Mouse (Mus musculus): Measurements from ENCODE around the gene Slc25a3. TPM values are rescaled to one million over a fixed set of nuclear protein-coding genes. Genes with fewer than 3 reads are reported as not detected.

Slc25a3 gene
- total and polyA plus RNA-seq, 2 experiments = 222 to 371 TPM

DNA sequence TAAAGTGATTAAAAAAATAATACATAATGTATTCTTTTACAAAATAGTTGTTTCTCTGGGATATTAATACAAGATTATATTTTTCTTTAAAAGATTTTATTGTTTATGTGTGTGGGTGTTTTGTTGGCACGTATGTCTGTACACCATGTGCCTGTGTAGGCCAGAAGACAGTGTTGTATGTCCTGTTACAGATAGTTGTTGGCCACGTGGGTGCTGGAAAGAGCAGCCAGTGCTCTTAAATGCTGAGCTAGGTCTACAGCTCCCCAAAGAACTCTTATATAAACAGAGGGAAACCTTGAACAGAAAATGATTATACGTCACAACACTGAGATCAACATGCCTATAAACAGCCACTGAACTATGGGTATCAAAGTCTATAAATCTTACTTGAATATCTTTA is 40.6 kb upstream of the Slc25a3 start:
- no peak overlapping the region for H3K27ac ChIP-seq (replicated peaks; ENCODE audit: insufficient read depth, low read depth, low read length)
- H3K9ac ChIP-seq (ENCODE audit: low read depth, low read length) = no peak overlapping the region
- no peaks in the 10 kb centered on the region for H3K27me3 ChIP-seq (ENCODE audit: control insufficient read depth, insufficient read depth, low read length)
- DNase-seq (ENCODE audit: extremely low read depth, low read depth, low spot score) = no peak
- H3K36me3 ChIP-seq (ENCODE audit: control insufficient read depth, insufficient read depth, low read length) = peaks cover 45% of the 10 kb centered on the region
- WGBS = 62% methylated on average over 3 of the region's 3 CpGs
- peaks cover 2% of the 10 kb centered on the region; the same call in 1 of the 2 replicates for H3K4me1 ChIP-seq (ENCODE audit: control insufficient read depth, insufficient read depth, low read length)
- H3K79me2 ChIP-seq (ENCODE audit: control insufficient read depth, insufficient read depth, low read length) = peaks cover 14% of the 10 kb centered on the region; the same call in 1 of the 2 replicates
- no peak overlapping the region for H3K4me3 ChIP-seq (ENCODE audit: insufficient read depth, low read depth, low read length)
- TF ChIP-seq POLR2A (IDR thresholded peaks at IDR 0.05; ENCODE audit: extremely low read depth, insufficient read depth, low read length) = no peak
- no peak for TF ChIP-seq CTCF (IDR thresholded peaks at IDR 0.05; ENCODE audit: low read depth, low read length)

DNA sequence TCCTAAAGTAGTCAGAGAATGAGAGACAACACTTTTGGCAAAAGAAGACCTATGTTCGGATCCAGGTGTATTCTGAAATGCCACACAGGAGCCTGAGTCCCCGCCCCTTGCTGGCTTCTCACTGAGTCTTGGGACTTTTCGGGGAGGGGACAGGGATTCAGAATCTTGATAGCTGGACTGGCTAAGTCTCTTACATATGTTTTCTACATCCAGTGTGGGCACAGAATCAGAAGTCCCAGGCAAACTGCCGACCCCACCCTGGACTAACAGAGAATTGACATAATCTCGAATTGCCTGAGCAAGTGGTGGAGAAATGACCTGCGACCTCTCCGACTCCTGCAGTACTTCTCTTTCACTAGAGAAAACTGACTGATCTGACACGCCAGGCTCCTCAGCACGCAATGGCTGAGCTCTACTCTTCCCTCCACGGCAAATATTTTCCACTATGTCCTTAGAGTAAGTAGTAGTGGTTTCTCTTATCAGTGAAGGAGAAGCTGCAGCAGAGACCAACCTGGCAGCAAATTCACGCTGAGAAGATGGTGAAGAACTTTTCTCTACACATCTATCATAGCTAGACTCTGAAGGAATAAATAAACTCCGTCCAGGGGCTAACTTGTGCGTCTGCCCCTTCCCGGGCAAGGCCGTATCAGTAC is 38.8 kb upstream of the Slc25a3 start:
- Histone ChIP-seq H3K36me3 (ENCODE audit: control insufficient read depth, insufficient read depth, low read length) (peaks cover 56% of the 10 kb centered on the region), H3K27ac (replicated peaks; ENCODE audit: insufficient read depth, low read depth, low read length) (no peak overlapping the region)

DNA sequence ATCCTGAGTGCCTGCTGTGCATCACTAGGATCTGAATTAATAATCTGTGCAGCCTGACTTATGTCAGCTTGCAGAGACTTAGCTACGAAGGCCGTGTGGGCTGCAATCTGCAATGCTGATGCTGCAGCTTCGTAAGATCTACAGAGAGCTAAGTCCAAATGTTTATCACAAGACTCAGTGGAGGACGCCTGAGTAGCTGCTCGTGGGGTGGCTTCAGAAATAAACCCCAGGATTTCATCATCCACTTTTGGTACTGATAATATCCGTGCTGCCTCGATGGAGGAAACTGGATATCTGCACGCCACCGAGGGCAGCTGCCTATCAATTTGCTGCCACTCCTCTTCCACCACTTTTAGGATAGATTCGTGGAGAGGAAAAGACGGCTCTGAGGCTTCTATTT is 38.2 kb upstream of the Slc25a3 start:
- Histone ChIP-seq H3K4me1 (ENCODE audit: control insufficient read depth, insufficient read depth, low read length) (no peaks in the 10 kb centered on the region; the same call in 1 of the 2 replicates), H3K27me3 (ENCODE audit: control insufficient read depth, insufficient read depth, low read length) (no peaks in the 10 kb centered on the region), H3K27ac (replicated peaks; ENCODE audit: insufficient read depth, low read depth, low read length) (no peak overlapping the region), H3K9ac (ENCODE audit: low read depth, low read length) (no peak overlapping the region), H3K36me3 (ENCODE audit: control insufficient read depth, insufficient read depth, low read length) (peaks cover 57% of the 10 kb centered on the region), H3K79me2 (ENCODE audit: control insufficient read depth, insufficient read depth, low read length) (peaks cover 11% of the 10 kb centered on the region), H3K4me3 (ENCODE audit: insufficient read depth, low read depth, low read length) (no peak overlapping the region)
- TF ChIP-seq POLR2A (IDR thresholded peaks at IDR 0.05; ENCODE audit: extremely low read depth, insufficient read depth, low read length) (no peak), CTCF (IDR thresholded peaks at IDR 0.05; ENCODE audit: low read depth, low read length) (no peak)
- WGBS = 74% methylated on average over 11 of the region's 11 CpGs
- DNase-seq (ENCODE audit: extremely low read depth, low read depth, low spot score) = no peak

More for the DNA sequence above, 38.8 kb upstream of the Slc25a3 start:
- no peaks in the 10 kb centered on the region; the same call in 1 of the 2 replicates for H3K4me1 ChIP-seq (ENCODE audit: control insufficient read depth, insufficient read depth, low read length)
- no peaks in the 10 kb centered on the region for H3K27me3 ChIP-seq (ENCODE audit: control insufficient read depth, insufficient read depth, low read length)
- no peak overlapping the region for H3K4me3 ChIP-seq (ENCODE audit: insufficient read depth, low read depth, low read length)
- no peak for DNase-seq (ENCODE audit: extremely low read depth, low read depth, low spot score)
- no peak overlapping the region for H3K9ac ChIP-seq (ENCODE audit: low read depth, low read length)
- WGBS = 88% methylated on average over 15 of the region's 15 CpGs
- peaks cover 12% of the 10 kb centered on the region for H3K79me2 ChIP-seq (ENCODE audit: control insufficient read depth, insufficient read depth, low read length)
- no peak for TF ChIP-seq CTCF (IDR thresholded peaks at IDR 0.05; ENCODE audit: low read depth, low read length)
- TF ChIP-seq POLR2A (IDR thresholded peaks at IDR 0.05; ENCODE audit: extremely low read depth, insufficient read depth, low read length) = no peak

DNA sequence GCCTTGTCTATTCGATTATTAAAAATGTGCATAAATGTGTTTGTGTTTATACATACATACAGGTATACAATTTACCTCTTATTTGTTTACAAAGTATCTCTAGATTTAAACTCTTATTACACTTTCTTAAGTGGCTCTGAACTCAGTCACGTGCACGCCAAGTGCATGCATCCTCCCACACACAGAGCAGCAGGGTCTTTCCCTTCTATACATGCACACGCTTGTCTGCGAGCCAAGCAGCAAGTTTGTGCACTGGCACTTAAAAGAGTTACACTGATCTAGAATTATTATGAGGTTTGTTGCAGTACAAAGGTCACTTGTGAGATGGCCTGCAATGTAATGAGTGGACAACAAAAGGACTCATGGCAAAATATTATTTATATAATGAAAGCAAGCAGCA is 37.1 kb upstream of the Slc25a3 start:
- 95% methylated on average over 5 of the region's 5 CpGs for WGBS
- Histone ChIP-seq H3K27ac (replicated peaks; ENCODE audit: insufficient read depth, low read depth, low read length) (no peak overlapping the region), H3K36me3 (ENCODE audit: control insufficient read depth, insufficient read depth, low read length) (peaks cover 62% of the 10 kb centered on the region), H3K9ac (ENCODE audit: low read depth, low read length) (no peak overlapping the region), H3K4me3 (ENCODE audit: insufficient read depth, low read depth, low read length) (no peak overlapping the region), H3K79me2 (ENCODE audit: control insufficient read depth, insufficient read depth, low read length) (peaks cover 6% of the 10 kb centered on the region), H3K4me1 (ENCODE audit: control insufficient read depth, insufficient read depth, low read length) (no peaks in the 10 kb centered on the region), H3K27me3 (ENCODE audit: control insufficient read depth, insufficient read depth, low read length) (no peaks in the 10 kb centered on the region)
- TF ChIP-seq CTCF (IDR thresholded peaks at IDR 0.05; ENCODE audit: low read depth, low read length) (no peak), POLR2A (IDR thresholded peaks at IDR 0.05; ENCODE audit: extremely low read depth, insufficient read depth, low read length) (no peak)
- DNase-seq (ENCODE audit: extremely low read depth, low read depth, low spot score) = no peak

DNA sequence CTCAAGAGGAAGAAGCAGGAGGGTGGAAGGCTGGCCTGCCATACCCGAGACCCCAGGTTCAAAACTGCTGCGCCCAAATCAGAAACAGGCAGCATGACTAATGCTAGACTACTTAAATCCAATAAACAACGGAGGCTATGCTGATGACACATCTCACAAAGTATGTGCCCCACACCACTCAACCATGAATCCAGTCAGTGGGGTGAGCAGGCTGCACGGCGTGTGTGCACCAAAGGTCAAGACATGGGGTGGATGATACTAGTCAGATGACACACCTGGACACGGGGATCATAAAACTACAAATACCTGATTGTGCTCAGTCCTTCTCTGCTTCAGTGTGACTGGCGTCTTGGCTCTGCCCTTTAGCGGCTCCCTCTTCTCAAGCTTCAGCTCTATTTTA is 34.6 kb upstream of the Slc25a3 start:
- Histone ChIP-seq H3K27me3 (ENCODE audit: control insufficient read depth, insufficient read depth, low read length) (no peaks in the 10 kb centered on the region), H3K9ac (ENCODE audit: low read depth, low read length) (no peak overlapping the region), H3K27ac (replicated peaks; ENCODE audit: insufficient read depth, low read depth, low read length) (no peak overlapping the region), H3K4me3 (ENCODE audit: insufficient read depth, low read depth, low read length) (no peak overlapping the region), H3K4me1 (ENCODE audit: control insufficient read depth, insufficient read depth, low read length) (no peaks in the 10 kb centered on the region), H3K79me2 (ENCODE audit: control insufficient read depth, insufficient read depth, low read length) (peaks cover 9% of the 10 kb centered on the region), H3K36me3 (ENCODE audit: control insufficient read depth, insufficient read depth, low read length) (peaks cover 59% of the 10 kb centered on the region)
- TF ChIP-seq CTCF (IDR thresholded peaks at IDR 0.05; ENCODE audit: low read depth, low read length) = no peak
- no peak for TF ChIP-seq POLR2A (IDR thresholded peaks at IDR 0.05; ENCODE audit: extremely low read depth, insufficient read depth, low read length)
- no peak for DNase-seq (ENCODE audit: extremely low read depth, low read depth, low spot score)
- WGBS = 83% methylated on average over 8 of the region's 8 CpGs

DNA sequence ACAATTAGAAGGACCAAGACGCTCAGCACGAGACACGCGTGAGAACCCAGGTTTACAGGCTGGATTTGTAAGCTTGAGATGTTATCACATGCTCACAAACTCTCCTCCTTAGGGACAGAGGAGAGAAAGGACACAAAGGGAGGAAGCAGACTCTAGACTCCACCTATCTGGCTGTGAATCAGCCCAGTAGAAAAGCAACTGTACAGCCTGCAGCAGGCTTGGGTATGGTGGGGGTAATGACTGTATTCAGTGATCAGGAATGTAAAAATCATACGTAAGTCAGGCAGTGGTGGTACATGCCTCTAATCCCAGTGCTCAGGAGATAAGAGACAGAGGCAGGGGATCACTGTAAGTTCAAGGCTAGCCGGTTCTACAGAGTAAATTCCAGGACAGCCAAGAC is 32.5 kb upstream of the Slc25a3 start:
- Histone ChIP-seq H3K79me2 (ENCODE audit: control insufficient read depth, insufficient read depth, low read length) (peaks cover 6% of the 10 kb centered on the region; the same call in 1 of the 2 replicates), H3K9ac (ENCODE audit: low read depth, low read length) (no peak overlapping the region), H3K4me1 (ENCODE audit: control insufficient read depth, insufficient read depth, low read length) (no peaks in the 10 kb centered on the region), H3K4me3 (ENCODE audit: insufficient read depth, low read depth, low read length) (no peak overlapping the region), H3K36me3 (ENCODE audit: control insufficient read depth, insufficient read depth, low read length) (peaks cover 53% of the 10 kb centered on the region), H3K27ac (replicated peaks; ENCODE audit: insufficient read depth, low read depth, low read length) (no peak overlapping the region), H3K27me3 (ENCODE audit: control insufficient read depth, insufficient read depth, low read length) (no peaks in the 10 kb centered on the region)
- no peak for DNase-seq (ENCODE audit: extremely low read depth, low read depth, low spot score)
- TF ChIP-seq CTCF (IDR thresholded peaks at IDR 0.05; ENCODE audit: low read depth, low read length) = no peak
- no peak for TF ChIP-seq POLR2A (IDR thresholded peaks at IDR 0.05; ENCODE audit: extremely low read depth, insufficient read depth, low read length)
- 85% methylated on average over 6 of the region's 6 CpGs for WGBS
